Mouse (Mus musculus): ENCODE measurements around the gene Map3k5. TPM values are rescaled to one million over a fixed set of nuclear protein-coding genes. Genes with fewer than 3 reads are reported as not detected.

Map3k5 gene
- total and polyA plus RNA-seq, 3 experiments, result 0.35 to 0.97 TPM; not detected in 1

- H3K9me3 ChIP-seq (replicated peaks; ENCODE audit: insufficient read depth, low read length), result no peaks in the 10 kb centered on the region
- H3K27me3 ChIP-seq (ENCODE audit: control insufficient read depth in 1 of 2, insufficient read depth in 2 of 2, low read length in 2 of 2), result no peaks in the 10 kb centered on the region
- no peak for DNase-seq (ENCODE audit: low read depth, low spot score)
- H3K4me1 ChIP-seq (ENCODE audit: control insufficient read depth in 1 of 2, insufficient read depth in 2 of 2, low read length in 2 of 2), result no peaks in the 10 kb centered on the region
- H3K36me3 ChIP-seq (ENCODE audit: control insufficient read depth in 1 of 2, insufficient read depth in 2 of 2, low read length in 2 of 2), result no peaks in the 10 kb centered on the region
- no peak overlapping the region for H3K27ac ChIP-seq (ENCODE audit: control insufficient read depth, low read depth, low read length)
- no peak overlapping the region for H3K4me3 ChIP-seq (ENCODE audit: control insufficient read depth in 1 of 2, insufficient read depth in 1 of 2, low read depth in 2 of 2, low read length in 2 of 2)
- no peaks in the 10 kb centered on the region for H3K79me2 ChIP-seq (ENCODE audit: control insufficient read depth, insufficient read depth, low read length, poor library complexity)
- H3K9ac ChIP-seq (ENCODE audit: control insufficient read depth, low read depth, low read length, poor library complexity, severe bottlenecking), result no peak overlapping the region
- no peak for TF ChIP-seq MEF2A (IDR thresholded peaks at IDR 0.05; ENCODE audit: extremely low read depth, insufficient replicate concordance, low read depth, low read length, poor library complexity, severe bottlenecking)
- no peak for TF ChIP-seq HCFC1 (IDR thresholded peaks at IDR 0.05; ENCODE audit: low read depth, low read length)
Measured at GRCm38 (mm10) chr10:20185264-20185663, 251.0 kb downstream of the Map3k5 start.

- no peak for DNase-seq (ENCODE audit: low read depth, low spot score)
- Histone ChIP-seq H3K9me3 (replicated peaks; ENCODE audit: insufficient read depth, low read length) (no peaks in the 10 kb centered on the region), H3K27me3 (ENCODE audit: control insufficient read depth in 1 of 2, insufficient read depth in 2 of 2, low read length in 2 of 2) (no peaks in the 10 kb centered on the region), H3K27ac (ENCODE audit: control insufficient read depth, low read depth, low read length) (no peak overlapping the region), H3K4me3 (ENCODE audit: control insufficient read depth in 1 of 2, insufficient read depth in 1 of 2, low read depth in 2 of 2, low read length in 2 of 2) (no peak overlapping the region), H3K9ac (ENCODE audit: control insufficient read depth, low read depth, low read length, poor library complexity, severe bottlenecking) (no peak overlapping the region), H3K79me2 (ENCODE audit: control insufficient read depth, insufficient read depth, low read length, poor library complexity) (no peaks in the 10 kb centered on the region), H3K4me1 (ENCODE audit: control insufficient read depth in 1 of 2, insufficient read depth in 2 of 2, low read length in 2 of 2) (no peaks in the 10 kb centered on the region), H3K36me3 (ENCODE audit: control insufficient read depth in 1 of 2, insufficient read depth in 2 of 2, low read length in 2 of 2) (no peaks in the 10 kb centered on the region)
- no peak for TF ChIP-seq CTCF (IDR thresholded peaks at IDR 0.05 in 2 of 3, conservative IDR thresholded peaks at IDR 0.05 in 1 of 3; ENCODE audit: control insufficient read depth in 1 of 3, insufficient read depth in 1 of 3, low read depth in 2 of 3, low read length in 3 of 3, poor library complexity in 1 of 3, severe bottlenecking in 1 of 3)
- TF ChIP-seq TCF12 (IDR thresholded peaks at IDR 0.05; ENCODE audit: low read depth, low read length), result no peak
- TF ChIP-seq SIN3A (IDR thresholded peaks at IDR 0.05; ENCODE audit: low read length), result no peak
- TF ChIP-seq USF2 (IDR thresholded peaks at IDR 0.05; ENCODE audit: borderline replicate concordance in 1 of 2, insufficient read depth in 1 of 2, low read depth in 1 of 2, low read length in 2 of 2), result no peak
- no peak for TF ChIP-seq MAX (IDR thresholded peaks at IDR 0.05; ENCODE audit: low read length)
- no peak for TF ChIP-seq NELFE (IDR thresholded peaks at IDR 0.05; ENCODE audit: low read depth, low read length)
- TF ChIP-seq JUND (IDR thresholded peaks at IDR 0.05; ENCODE audit: low read depth, low read length), result no peak
- no peak for TF ChIP-seq ZMIZ1 (IDR thresholded peaks at IDR 0.05; ENCODE audit: low read depth, low read length)
- no peak for TF ChIP-seq TBP (IDR thresholded peaks at IDR 0.05; ENCODE audit: low read depth, low read length)
- TF ChIP-seq POLR2AphosphoS2 (IDR thresholded peaks at IDR 0.05; ENCODE audit: low read length), result no peak
- no peak for TF ChIP-seq ELF1 (IDR thresholded peaks at IDR 0.05; ENCODE audit: low read depth, low read length)
- TF ChIP-seq MYB (IDR thresholded peaks at IDR 0.05; ENCODE audit: low read depth, low read length), result no peak
- TF ChIP-seq RCOR1 (IDR thresholded peaks at IDR 0.05; ENCODE audit: low read depth, low read length), result no peak
- no peak for TF ChIP-seq ZKSCAN1 (IDR thresholded peaks at IDR 0.05; ENCODE audit: low read depth, low read length)
Measured at GRCm38 (mm10) chr10:20185806-20186205, 251.5 kb downstream of the Map3k5 start.
